Mouse (Mus musculus): Measurements from ENCODE around the gene Psmc4. TPM values are rescaled to one million over a fixed set of nuclear protein-coding genes. Genes with fewer than 3 reads are reported as not detected.

Psmc4 gene
- total RNA-seq, 2 experiments from 2014 or later = 144 to 157 TPM

Other genes starting within 250 kb of the Psmc4 start
- 10 to 100 TPM in 1 of 2 experiments, 1 to 10 TPM in 1; 10.0 to 12.5 TPM for gene Zfp626, start 242.9 kb downstream of the Psmc4 start, total RNA-seq (2021)
- gene Zfp59, start 211.5 kb downstream of the Psmc4 start, total RNA-seq (2021) = 1 to 10 TPM; 4.4 to 5.4 TPM
- gene Zfp607a, start 192.6 kb downstream of the Psmc4 start, total RNA-seq (2021) = 1 to 10 TPM; 8.9 to 9.2 TPM
- 10 to 100 TPM; 17.5 to 18.2 TPM for gene Zfp974, start 120.6 kb downstream of the Psmc4 start, total RNA-seq (2021)
- 10 to 100 TPM; 14.1 to 14.7 TPM for gene Zfp780b, start 70.9 kb downstream of the Psmc4 start, total RNA-seq (2021)
- 1 to 10 TPM; 3.4 to 4.1 TPM for gene Zfp850, start 36.0 kb downstream of the Psmc4 start, total RNA-seq (2021)
- under 1 TPM; 0.34 to 0.37 TPM for gene Fcgbp, start 21.1 kb upstream of the Psmc4 start, total RNA-seq (2021)
- gene 9530053A07Rik, start 79.4 kb upstream of the Psmc4 start, total RNA-seq (2021) = under 1 TPM in 1 of 2 experiments, not detected in 1; 0.06 TPM
- 100 to 1,000 TPM; 102 to 119 TPM for gene Fbl, start 119.6 kb upstream of the Psmc4 start, total RNA-seq (2021)
- 10 to 100 TPM; 40.9 to 41.9 TPM for gene Dyrk1b, start 129.4 kb upstream of the Psmc4 start, total RNA-seq (2021)
- 10 to 100 TPM; 32.1 to 33.9 TPM for gene Eid2, start 217.8 kb upstream of the Psmc4 start, total RNA-seq (2021)
- 10 to 100 TPM; 22.3 to 23.6 TPM for gene Eid2b, start 227.6 kb upstream of the Psmc4 start, total RNA-seq (2021)
- under 1 TPM; 0.87 TPM for gene Selenov, start 241.1 kb upstream of the Psmc4 start, total RNA-seq (2021)